Mouse (Mus musculus): ENCODE measurements around the gene Aaas. TPM values are rescaled to one million over a fixed set of nuclear protein-coding genes. Genes with fewer than 3 reads are reported as not detected.

Aaas gene
- polyA plus RNA-seq, 1 experiment, result 13.2 TPM

DNA sequence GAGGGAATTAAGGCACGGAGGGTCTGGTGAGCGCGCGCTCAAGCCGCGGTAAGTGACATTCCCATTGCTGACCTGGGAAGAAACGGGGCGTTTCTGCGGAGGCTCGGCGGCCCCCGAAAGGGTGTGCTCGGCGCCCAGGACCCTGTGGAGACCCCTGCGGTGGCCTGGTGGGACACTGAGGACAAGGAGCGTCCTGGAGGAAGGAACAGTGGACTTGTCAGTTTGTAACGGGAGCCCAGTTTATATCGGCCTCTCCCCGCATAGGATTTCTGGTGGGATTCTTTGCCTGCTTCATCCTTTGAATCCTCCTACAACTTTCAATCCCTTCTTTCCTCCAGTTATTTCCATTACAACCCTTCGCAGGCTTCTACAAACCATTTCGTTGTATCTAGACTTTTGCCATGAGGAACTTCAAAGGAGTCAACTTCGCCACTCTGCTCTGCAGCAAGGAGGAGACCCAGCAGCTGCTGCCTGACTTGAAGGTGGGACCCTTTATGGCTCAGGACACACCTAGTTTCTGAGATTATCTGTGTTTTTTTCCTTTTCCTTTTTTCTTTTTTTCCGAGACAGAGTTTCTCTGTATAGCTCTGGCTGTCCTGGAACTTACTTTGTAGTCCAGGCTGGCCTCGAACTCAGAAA, 54.1 kb downstream of the Aaas start:
- peak overlapping the region; percentile 66 for H3K4me3 ChIP-seq (ENCODE audit: insufficient read depth, low read depth, low read length)
- H3K4me1 ChIP-seq (ENCODE audit: control insufficient read depth, insufficient read depth, insufficient read length, low read length), result no peaks in the 10 kb centered on the region
- no peak overlapping the region for H3K27ac ChIP-seq (replicated peaks; ENCODE audit: low read depth, low read length)

- Histone ChIP-seq H3K27ac (replicated peaks; ENCODE audit: low read depth, low read length) (no peak within 1 kb of the TSS), H3K4me3 (ENCODE audit: insufficient read depth, low read depth, low read length) (peak within 1 kb of the TSS; percentile 66)
Measured at GRCm38 (mm10) chr15:102295633-102296367, 54.8 kb downstream of the Aaas start, which contains the start of gene Espl1. Gene Espl1, plus strand, starts transcription at chr15:102296266.

More at GRCm38 (mm10) chr15:102295633-102296367, 54.8 kb downstream of the Aaas start, which contains the start of gene Espl1:
- H3K4me1 ChIP-seq (ENCODE audit: control insufficient read depth, insufficient read depth, insufficient read length, low read length), result no peaks in the 10 kb centered on the region

Other genes starting within 250 kb of the Aaas start
- 8.6 and 12.8 TPM in 2 replicates for gene Spryd3, start 214.5 kb downstream of the Aaas start, polyA plus RNA-seq (2012; ENCODE audit: insufficient read depth, insufficient read length, missing spikeins)
- gene Igfbp6, start 206.4 kb downstream of the Aaas start, polyA plus RNA-seq (2012; ENCODE audit: insufficient read depth, insufficient read length, missing spikeins), result 30.2 and 52.1 TPM in 2 replicates
- not detected in 2 replicates for gene Soat2, start 200.2 kb downstream of the Aaas start, polyA plus RNA-seq (2012; ENCODE audit: insufficient read depth, insufficient read length, missing spikeins)
- 15.9 and 18.0 TPM in 2 replicates for gene Zfp740, start 147.5 kb downstream of the Aaas start, polyA plus RNA-seq (2012; ENCODE audit: insufficient read depth, insufficient read length, missing spikeins)
- gene Csad, start 146.0 kb downstream of the Aaas start, polyA plus RNA-seq (2012; ENCODE audit: insufficient read depth, insufficient read length, missing spikeins), result 137 and 181 TPM in 2 replicates
- gene Itgb7, start 118.8 kb downstream of the Aaas start, polyA plus RNA-seq (2012; ENCODE audit: insufficient read depth, insufficient read length, missing spikeins), result 2.0 and 4.6 TPM in 2 replicates
- 10.3 and 12.1 TPM in 2 replicates for gene Rarg, start 93.3 kb downstream of the Aaas start, polyA plus RNA-seq (2012; ENCODE audit: insufficient read depth, insufficient read length, missing spikeins)
- not detected in 2 replicates for gene Gm9918, start 80.2 kb downstream of the Aaas start, polyA plus RNA-seq (2012; ENCODE audit: insufficient read depth, insufficient read length, missing spikeins)
- 17.0 and 20.0 TPM in 2 replicates for gene Mfsd5, start 71.3 kb downstream of the Aaas start, polyA plus RNA-seq (2012; ENCODE audit: insufficient read depth, insufficient read length, missing spikeins)
- 1.5 TPM in 1 of 2 replicates, not detected in the other for gene Espl1, start 54.5 kb downstream of the Aaas start, polyA plus RNA-seq (2012; ENCODE audit: insufficient read depth, insufficient read length, missing spikeins)
- gene Pfdn5, start 24.7 kb downstream of the Aaas start, polyA plus RNA-seq (2012; ENCODE audit: insufficient read depth, insufficient read length, missing spikeins), result 371 and 394 TPM in 2 replicates
- gene Myg1, start 19.1 kb downstream of the Aaas start, polyA plus RNA-seq (2012; ENCODE audit: insufficient read depth, insufficient read length, missing spikeins), result 29.4 and 35.9 TPM in 2 replicates
- not detected in 2 replicates for gene Sp7, start 16.4 kb upstream of the Aaas start, polyA plus RNA-seq (2012; ENCODE audit: insufficient read depth, insufficient read length, missing spikeins)
- 16.1 and 17.9 TPM in 2 replicates for gene Sp1, start 55.4 kb upstream of the Aaas start, polyA plus RNA-seq (2012; ENCODE audit: insufficient read depth, insufficient read length, missing spikeins)
- gene Amhr2, start 94.6 kb upstream of the Aaas start, polyA plus RNA-seq (2012; ENCODE audit: insufficient read depth, insufficient read length, missing spikeins), result 1.9 and 4.0 TPM in 2 replicates
- 36.8 and 54.7 TPM in 2 replicates for gene Prr13, start 108.3 kb upstream of the Aaas start, polyA plus RNA-seq (2012; ENCODE audit: insufficient read depth, insufficient read length, missing spikeins)
- gene Pcbp2, start 119.8 kb upstream of the Aaas start, polyA plus RNA-seq (2012; ENCODE audit: insufficient read depth, insufficient read length, missing spikeins), result 331 and 338 TPM in 2 replicates
- gene Gm10337, start 153.0 kb upstream of the Aaas start, polyA plus RNA-seq (2012; ENCODE audit: insufficient read depth, insufficient read length, missing spikeins), result not detected in 2 replicates
- gene Map3k12, start 166.3 kb upstream of the Aaas start, polyA plus RNA-seq (2012; ENCODE audit: insufficient read depth, insufficient read length, missing spikeins), result 1.9 and 2.1 TPM in 2 replicates
- 21.2 and 23.6 TPM in 2 replicates for gene Tarbp2, start 167.4 kb upstream of the Aaas start, polyA plus RNA-seq (2012; ENCODE audit: insufficient read depth, insufficient read length, missing spikeins)
- gene Npff, start 174.2 kb upstream of the Aaas start, polyA plus RNA-seq (2012; ENCODE audit: insufficient read depth, insufficient read length, missing spikeins), result 1.2 TPM in 1 of 2 replicates, not detected in the other